Mouse (Mus musculus) Muller cell, postnatal 12 days (primary cell): ENCODE data around the gene Cdsn.

ENCODE experiments used
- DNase-seq: peaks from one replicate; pipeline ENCODE4 v3.0.0-alpha.2; 2015; ENCODE audit errors: inconsistent ontology term

The Cdsn gene

GRCm38 (mm10) chr17:35534343-35534742, 17.6 kb upstream of the Cdsn start:
- DNase-seq = no peak

DNA sequence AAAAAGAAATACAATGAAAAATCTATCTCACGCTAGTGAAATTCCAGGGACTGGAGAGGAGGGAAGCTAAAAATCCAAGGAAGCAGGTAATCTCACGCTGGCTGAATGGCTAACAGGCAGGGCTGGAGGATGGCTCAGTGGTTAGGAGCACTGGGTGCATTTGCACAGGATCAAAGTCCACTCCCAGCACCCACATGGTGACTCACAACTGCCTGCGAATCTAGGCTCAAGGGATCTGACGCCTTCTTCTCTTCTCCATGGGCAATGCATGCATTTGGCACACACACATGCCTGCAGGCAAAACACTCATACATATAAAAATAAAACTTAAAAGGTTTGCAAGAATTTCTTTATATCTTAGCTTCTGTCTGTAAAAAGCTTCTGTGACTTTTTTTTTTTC, 14.5 kb upstream of the Cdsn start:
- DNase-seq = no peak

GRCm38 (mm10) chr17:35538476-35538875, 13.5 kb upstream of the Cdsn start:
- DNase-seq = no peak

- DNase-seq = no peak
Measured at GRCm38 (mm10) chr17:35539540-35539939, 12.4 kb upstream of the Cdsn start.

DNA sequence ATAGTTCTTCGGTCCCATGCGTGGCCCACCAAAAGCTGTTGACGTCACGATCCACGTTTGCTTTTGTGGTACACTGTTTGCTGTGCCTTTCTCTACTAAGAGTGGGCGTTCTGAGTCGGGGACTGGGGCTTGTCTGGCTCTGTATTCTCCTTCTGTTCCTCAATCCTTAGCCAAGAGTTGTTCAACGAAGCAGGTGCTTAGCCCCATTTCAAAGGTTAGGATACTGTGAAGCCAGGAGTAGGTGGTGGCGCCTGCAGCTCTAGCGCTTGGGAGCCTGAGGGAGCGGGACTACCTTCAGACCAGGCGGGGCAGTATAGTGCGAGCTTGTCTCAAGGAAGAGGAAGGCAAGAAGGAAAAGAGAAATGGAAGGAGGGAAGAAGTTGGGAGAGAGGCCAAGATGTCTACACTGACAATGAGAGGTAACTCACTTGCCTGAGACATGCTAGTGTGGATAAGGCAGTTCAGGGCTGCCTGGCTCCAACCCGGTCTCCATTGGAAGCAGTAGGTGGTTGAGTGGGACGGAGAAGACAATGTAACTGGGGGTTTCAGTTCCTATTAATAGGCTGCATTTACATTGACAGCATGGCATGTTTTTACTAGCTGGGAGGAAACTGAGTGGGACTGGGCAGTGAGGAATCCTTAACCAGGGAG, 9.0 kb upstream of the Cdsn start:
- DNase-seq = no peak

DNA sequence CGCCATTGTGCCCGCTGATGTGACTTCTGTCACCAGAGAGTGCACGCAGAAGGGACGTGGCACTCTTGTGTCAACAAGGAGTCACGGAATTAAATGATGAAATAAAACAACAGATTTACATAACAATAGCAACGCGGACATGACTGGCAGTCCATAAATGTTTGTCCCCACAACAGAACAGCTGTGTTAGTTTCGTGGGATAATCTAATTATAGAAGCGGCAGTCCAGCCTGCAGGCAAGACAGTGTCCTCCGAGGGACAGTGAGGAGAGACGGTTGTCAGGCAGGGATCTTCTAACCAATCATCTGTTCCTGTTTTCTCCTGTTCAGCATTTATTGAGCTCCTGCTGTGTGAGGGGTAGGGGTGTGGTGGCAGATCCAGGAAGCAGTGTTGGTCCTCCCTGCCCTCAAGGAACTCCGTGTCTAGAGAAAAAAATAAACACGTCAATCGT, 8.5 kb upstream of the Cdsn start:
- peak; percentile 24 for DNase-seq

DNA sequence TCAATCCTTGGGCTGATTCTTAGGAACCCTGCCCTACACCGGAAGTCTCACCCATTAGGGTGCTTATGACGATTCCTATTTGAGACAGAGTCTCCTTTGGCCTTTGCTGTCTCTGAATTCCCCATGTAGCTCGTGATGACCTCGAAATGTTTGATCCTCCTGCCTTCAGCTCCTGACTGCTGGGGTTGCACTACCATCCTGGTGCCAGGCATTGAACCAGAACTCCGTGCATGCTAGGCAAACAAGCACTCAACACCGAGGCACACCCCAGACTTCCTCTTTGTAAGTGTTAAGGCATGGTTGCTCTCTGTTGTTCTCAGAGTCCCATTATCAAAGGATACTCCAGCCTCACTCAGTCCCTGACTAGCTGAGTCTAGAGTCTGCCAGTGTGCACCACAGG, 7.9 kb upstream of the Cdsn start:
- no peak for DNase-seq

DNA sequence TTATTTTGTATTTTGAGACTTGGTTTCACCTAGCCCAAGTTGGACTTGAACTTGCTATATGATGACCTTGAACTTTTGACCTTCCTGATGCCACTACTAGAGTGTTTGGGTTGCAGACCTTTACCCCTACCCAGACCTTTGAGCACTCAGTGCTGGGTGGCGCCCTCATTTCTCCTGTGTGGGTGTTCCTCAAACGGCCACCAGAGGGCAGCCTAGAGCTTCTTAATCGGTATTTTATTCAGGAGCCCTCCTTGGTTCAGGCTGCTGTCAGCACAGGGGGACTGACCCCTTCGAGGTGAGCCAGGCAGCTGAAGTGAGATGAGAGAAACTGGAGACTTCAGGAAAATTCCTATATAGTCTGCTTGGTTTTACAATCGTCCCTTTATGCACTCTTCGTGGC, 7.2 kb upstream of the Cdsn start:
- no peak for DNase-seq

GRCm38 (mm10) chr17:35547465-35547864, 4.5 kb upstream of the Cdsn start:
- DNase-seq = no peak

GRCm38 (mm10) chr17:35548636-35549035, 3.3 kb upstream of the Cdsn start:
- no peak for DNase-seq

DNA sequence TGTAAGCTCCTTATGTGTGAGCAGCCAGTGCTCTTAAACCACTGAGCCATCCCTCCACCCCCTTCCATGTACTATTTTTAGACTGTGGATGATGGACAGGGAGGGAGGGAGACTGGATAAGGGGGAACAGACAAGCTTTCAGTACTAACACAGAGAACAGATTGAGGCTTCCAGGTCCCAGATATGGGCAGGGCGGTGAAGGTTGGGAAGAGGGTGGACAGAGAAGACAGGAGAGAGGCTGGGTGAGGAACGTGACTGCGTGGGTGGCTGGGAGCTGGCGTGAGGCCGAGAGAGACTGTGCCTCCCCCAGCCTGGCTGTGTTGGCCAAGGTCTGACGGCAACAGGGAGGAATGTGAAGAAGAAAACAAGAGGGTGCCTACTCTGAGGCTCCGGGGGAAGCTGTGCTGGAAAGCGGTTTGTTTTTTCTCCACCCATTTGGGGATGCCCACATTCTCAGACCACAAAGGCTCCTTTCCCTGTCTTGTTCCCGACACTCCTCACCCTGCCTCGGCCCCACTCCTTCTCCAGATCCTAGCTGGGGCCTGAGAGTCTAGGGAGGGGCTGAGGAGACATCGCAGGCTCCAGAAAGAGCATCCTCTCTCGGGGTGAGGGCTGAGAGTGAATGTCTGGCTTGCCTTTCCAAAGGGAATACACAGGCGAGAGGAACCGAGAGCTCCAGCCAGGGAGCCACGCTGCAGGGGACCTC, 2.3 kb upstream of the Cdsn start:
- peak; percentile 96 for DNase-seq

DNA sequence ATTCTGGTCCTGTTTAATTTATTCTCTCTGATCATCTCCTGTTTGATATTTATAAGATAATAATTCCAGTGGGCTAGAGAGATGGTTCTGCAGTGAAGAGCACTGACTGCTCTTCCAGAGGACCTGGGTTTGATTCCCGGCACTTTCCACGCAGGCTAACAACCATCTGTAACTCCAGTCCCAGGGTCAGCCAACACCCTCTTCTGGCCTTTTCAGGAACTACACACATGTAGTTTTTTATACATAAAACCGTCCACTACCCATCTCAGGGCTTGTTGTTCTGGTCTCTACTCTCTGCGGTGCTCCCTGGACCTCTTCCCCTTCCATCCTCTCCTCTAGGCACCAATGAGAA, 1.8 kb upstream of the Cdsn start:
- no peak for DNase-seq

GRCm38 (mm10) chr17:35550871-35551270, 1.1 kb upstream of the Cdsn start:
- no peak for DNase-seq

DNA sequence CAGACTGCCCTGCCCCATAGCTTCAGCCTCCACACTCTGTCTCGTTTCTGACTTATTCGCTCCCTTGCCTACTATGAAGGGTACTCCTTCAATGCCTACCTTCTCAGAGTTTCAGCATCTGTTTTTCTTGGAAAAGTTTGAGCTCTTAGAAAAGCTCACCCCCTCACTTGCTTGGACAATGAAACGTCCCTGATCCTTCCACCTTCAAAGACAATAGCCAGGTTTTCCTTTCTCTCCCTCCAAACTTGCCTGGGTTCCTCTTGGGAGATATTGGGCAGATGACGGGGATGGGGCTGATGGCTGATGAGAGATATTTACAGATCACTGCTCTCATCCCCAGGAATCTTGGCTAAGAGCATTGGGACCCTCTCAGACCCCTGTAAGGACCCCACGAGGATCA, 2.4 kb downstream of the Cdsn start:
- DNase-seq = no peak

GRCm38 (mm10) chr17:35554761-35555397, 3.0 kb downstream of the Cdsn start:
- DNase-seq = no peak

GRCm38 (mm10) chr17:35556186-35556765, 4.3 kb downstream of the Cdsn start:
- no peak for DNase-seq

- DNase-seq = peak; percentile 78
Measured at GRCm38 (mm10) chr17:35556812-35557211, 4.9 kb downstream of the Cdsn start.

- DNase-seq = peak; percentile 94
Measured at GRCm38 (mm10) chr17:35557351-35557750, 5.4 kb downstream of the Cdsn start.

DNA sequence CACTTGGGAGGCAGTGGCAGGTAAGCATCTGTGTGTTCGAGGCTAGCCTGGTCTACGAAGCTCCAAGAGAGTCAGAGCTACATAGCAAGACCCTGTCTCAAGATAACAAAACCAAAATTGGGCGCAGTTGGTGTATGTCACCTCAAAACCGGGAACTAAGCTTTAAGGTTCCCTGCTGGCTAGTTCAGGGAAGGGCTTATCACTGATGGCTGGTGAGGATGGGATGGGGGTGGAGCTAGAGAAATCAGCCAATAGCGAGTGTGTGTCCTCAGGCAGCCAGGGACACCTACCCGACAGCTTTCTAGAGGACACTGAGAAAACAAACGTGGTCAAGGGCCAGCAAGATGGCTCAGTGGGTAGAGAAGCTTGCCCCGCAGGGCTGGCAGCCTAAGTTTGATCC, 6.3 kb downstream of the Cdsn start:
- no peak for DNase-seq

- DNase-seq = no peak
Measured at GRCm38 (mm10) chr17:35567150-35567549, 15.2 kb downstream of the Cdsn start, which contains the start of gene 2300002M23Rik. Gene 2300002M23Rik, plus strand, starts transcription at chr17:35567450.

GRCm38 (mm10) chr17:35567767-35568166, 15.8 kb downstream of the Cdsn start:
- DNase-seq = no peak

- DNase-seq = peak; percentile 65
Measured at GRCm38 (mm10) chr17:35569091-35569944, 17.4 kb downstream of the Cdsn start.
